Mouse (Mus musculus): ENCODE results near the gene Gm2888. TPM values are rescaled to one million over a fixed set of nuclear protein-coding genes. Genes with fewer than 3 reads are reported as not detected.

The Gm2888 gene
- not detected in 2 replicates for polyA plus RNA-seq (2012; ENCODE audit: low replicate concordance)

GRCm38 (mm10) chr14:3029702-3030101 is at the start of gene Gm2888:
TSS of gene Gm2888 (plus strand) at chr14:3030002.

DNA sequence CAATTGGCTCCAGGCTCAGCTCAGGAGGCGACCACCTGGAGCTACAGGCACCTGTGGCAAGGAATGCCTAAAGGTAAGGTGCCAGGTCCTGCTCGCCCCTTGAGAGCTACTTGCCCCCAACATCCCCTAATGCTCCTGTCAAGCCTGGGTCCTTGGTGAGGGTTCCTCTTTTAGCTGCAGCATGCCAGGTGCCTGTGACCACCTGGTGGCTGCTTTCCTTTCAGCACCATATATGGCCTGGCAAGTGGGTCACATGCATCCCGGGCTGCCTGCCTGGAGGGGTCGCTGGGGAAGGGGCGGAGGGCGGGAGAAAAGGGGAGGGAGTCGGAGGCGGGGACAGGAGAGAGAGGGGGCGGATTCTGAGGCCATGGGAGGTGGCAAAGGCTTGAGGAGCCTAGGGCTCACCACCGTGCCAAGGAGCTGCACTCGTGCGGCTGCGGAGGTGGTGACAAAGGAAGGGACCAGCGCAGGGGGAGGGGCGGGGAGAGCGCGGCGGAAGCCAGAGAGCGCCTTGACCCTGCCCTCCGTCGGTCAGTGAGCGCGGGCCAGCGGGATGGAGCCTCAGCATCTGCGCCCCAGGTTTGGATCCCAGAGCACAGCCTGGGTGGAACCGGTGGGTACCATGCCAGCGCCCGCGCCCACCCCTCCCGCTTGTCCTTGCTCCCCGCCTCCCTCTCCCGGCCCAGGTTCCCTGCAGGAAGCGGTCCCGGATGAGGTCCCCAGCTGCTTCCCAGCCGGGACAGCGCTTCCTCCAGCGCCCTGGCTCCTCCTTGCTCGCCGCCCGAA is 19.1 kb downstream of the Gm2888 start, which contains the start of gene Gm2897:
Gm2897 (plus strand) TSS at position 559 of the 786 bp plus-strand sequence.

Other genes with a start within 250 kb of the Gm2888 start
- not detected in 2 replicates for gene Gm2897, start 19.3 kb downstream of the Gm2888 start, polyA plus RNA-seq (2012; ENCODE audit: low replicate concordance)
- gene Gm10340, start 104.0 kb downstream of the Gm2888 start, polyA plus RNA-seq (2012; ENCODE audit: low replicate concordance) = not detected in 2 replicates
- not detected in 2 replicates for gene Gm5795, start 158.3 kb downstream of the Gm2888 start, polyA plus RNA-seq (2012; ENCODE audit: low replicate concordance)
- gene D830030K20Rik, start 178.5 kb downstream of the Gm2888 start, polyA plus RNA-seq (2012; ENCODE audit: low replicate concordance) = not detected in 2 replicates